Mouse (Mus musculus) kidney, embryonic 15.5 days (tissue): ENCODE data around the gene Gm20219. TPM values are rescaled to one million over a fixed set of nuclear protein-coding genes. Genes with fewer than 3 reads are reported as not detected.
"Not testable (repeated sequence)": the region's sequence is repeated elsewhere in the genome, so short reads cannot be mapped to it uniquely, and the experiment has no call there.

Experiments used
- ATAC-seq: fragments of 200-750 bp; cut with Nextera tagmentation; replicated peaks from 2 replicates; pipeline ENCODE4 v1.8.0; 2017; ENCODE audit warnings: moderate TSS enrichment; ENCODE audit not compliant: low FRiP score
- H3K27ac ChIP-seq: fragments of 300-500 bp; sonication (generic); 2 replicates; pipeline ENCODE4 v1.5.1; 2015; ENCODE audit warnings: mild to moderate bottlenecking, inconsistent platforms
- H3K27me3 ChIP-seq: fragments of 300-500 bp; sonication (generic); 2 replicates; pipeline ENCODE4 v1.6.1; 2015; ENCODE audit warnings: inconsistent platforms
- H3K36me3 ChIP-seq: fragments of 300-500 bp; sonication (generic); 2 replicates; pipeline ENCODE4 v1.6.1; 2015; ENCODE audit warnings: inconsistent platforms
- H3K4me1 ChIP-seq: fragments of 300-500 bp; sonication (generic); 2 replicates; pipeline ENCODE4 v1.6.1; 2015; ENCODE audit warnings: inconsistent platforms
- H3K4me2 ChIP-seq: fragments of 300-500 bp; sonication (generic); 2 replicates; pipeline ENCODE4 v1.6.1; 2015; ENCODE audit warnings: moderate library complexity, mild to moderate bottlenecking, inconsistent platforms
- H3K4me3 ChIP-seq: fragments of 300-500 bp; sonication (generic); replicated peaks from 2 replicates; pipeline ENCODE4 v1.5.1; 2015; ENCODE audit warnings: mild to moderate bottlenecking, inconsistent platforms
- H3K9ac ChIP-seq: fragments of 300-500 bp; sonication (generic); 2 replicates; pipeline ENCODE4 v1.6.1; 2015; ENCODE audit warnings: mild to moderate bottlenecking, inconsistent platforms
- H3K9me3 ChIP-seq: fragments of 300-500 bp; sonication (generic); replicated peaks from 2 replicates; pipeline ENCODE4 v1.6.1; 2016; ENCODE audit warnings: inconsistent platforms
- WGBS: fragments of 180-500 bp; shearing (Covaris S2); methylation state at CpG from one replicate; pipeline ENCODE4 v1.1.7; 2015; ENCODE audit warnings: mixed read lengths; 5-methylcytosine and 5-hydroxymethylcytosine counted together
- polyA plus RNA-seq: library from polyadenylated mRNA; unstranded; fragments of >200 nt; fragmentation: Nextera tagmentation; extraction: Ambion mirVana; gene quantifications from 2 replicates; pipeline ENCODE4 v1.2.1, GENCODE M21; 2015

Gm20219 gene
- polyA plus RNA-seq, 1 experiment from 2014 or later = 1.2 TPM

DNA sequence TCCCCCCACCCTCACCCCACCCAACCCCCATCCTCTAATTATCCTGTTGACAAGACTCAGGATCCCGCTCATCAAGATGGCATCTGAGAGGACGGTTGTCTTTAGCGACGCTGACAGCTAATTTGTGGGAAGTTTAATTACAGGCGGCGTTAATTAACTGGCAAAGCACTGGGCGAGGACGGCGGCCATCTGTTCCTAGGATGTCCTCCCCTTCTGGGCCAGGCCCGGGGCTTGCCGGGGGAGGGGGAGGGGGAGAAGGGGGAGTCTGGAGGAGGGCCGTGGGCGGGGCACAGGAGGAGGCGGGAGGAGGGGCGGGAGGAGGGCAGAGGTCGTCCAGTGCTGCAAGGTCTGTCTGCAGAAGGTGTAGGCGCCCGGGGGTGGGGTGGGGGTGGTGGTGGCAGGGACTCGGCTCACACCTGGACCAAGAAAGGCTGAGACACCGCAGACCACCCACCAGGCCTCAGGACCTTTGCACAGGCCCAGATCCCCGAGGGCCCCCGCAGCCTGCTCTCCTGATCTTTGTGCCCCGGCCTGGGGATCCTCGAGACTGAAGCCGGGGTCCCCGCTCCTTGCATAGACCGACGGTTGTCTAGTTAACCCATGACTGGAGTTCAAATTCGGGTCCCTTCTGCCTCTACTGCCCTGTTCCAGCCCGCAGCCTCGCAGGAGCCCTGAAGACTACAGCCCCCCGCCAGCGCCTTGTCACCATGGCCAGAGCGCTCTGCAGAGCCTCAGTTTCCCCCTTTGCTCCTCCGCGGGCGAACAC, 44.3 kb downstream of the Gm20219 start:
- 7% methylated on average over 32 of the region's 37 CpGs for WGBS
- H3K4me3 ChIP-seq = peak overlapping the region; percentile 15; the same call in 1 of the 2 replicates

DNA sequence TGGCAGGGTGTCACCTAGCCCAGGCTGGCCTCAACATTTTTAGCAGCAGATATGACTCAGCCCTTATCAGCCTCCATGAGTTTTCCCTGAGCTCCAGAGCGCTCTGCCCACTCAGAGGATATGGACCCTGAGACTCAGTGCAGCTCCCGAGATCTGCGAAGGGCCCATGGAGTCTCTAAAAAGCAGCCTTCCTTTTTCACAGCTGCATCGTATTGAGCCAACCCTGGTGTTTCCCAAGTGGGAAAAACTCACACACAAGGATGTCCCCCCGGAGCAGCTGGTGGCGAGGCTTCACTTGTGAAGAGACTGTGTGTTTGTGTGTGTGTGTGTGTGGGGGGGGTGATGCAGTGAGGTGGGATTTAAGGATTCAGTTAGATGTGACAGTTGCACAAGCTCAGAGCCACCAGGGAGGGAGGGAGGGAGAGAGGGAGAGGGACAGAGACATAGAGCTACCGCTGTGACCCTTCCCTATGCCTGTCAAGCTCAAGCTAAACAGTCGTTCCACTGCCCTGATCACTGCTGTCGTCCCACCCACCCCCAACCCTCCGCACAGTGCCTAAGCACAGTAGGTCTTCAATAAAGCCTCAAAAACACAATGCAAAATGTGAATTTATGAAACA, 45.1 kb downstream of the Gm20219 start:
- Histone ChIP-seq H3K4me2 (peak overlapping the region; percentile 40), H3K4me1 (peaks cover 42% of the 10 kb centered on the region), H3K27ac (no peak overlapping the region), H3K36me3 (no peaks in the 10 kb centered on the region), H3K9ac (no peak overlapping the region), H3K4me3 (peak overlapping the region; percentile 15; the same call in 1 of the 2 replicates), H3K9me3 (no peaks in the 10 kb centered on the region), H3K27me3 (peaks cover 50% of the 10 kb centered on the region)
- WGBS = 40% methylated on average over 10 of the region's 10 CpGs
- ATAC-seq = no peak

More for the DNA sequence above, 44.3 kb downstream of the Gm20219 start:
- ATAC-seq = peak; percentile 22; the same call in 1 of the 2 replicates
- Histone ChIP-seq H3K27ac (no peak overlapping the region), H3K27me3 (peaks cover 58% of the 10 kb centered on the region), H3K4me2 (peak overlapping the region; percentile 40), H3K36me3 (no peaks in the 10 kb centered on the region), H3K4me1 (peaks cover 44% of the 10 kb centered on the region), H3K9ac (no peak overlapping the region), H3K9me3 (no peaks in the 10 kb centered on the region)

DNA sequence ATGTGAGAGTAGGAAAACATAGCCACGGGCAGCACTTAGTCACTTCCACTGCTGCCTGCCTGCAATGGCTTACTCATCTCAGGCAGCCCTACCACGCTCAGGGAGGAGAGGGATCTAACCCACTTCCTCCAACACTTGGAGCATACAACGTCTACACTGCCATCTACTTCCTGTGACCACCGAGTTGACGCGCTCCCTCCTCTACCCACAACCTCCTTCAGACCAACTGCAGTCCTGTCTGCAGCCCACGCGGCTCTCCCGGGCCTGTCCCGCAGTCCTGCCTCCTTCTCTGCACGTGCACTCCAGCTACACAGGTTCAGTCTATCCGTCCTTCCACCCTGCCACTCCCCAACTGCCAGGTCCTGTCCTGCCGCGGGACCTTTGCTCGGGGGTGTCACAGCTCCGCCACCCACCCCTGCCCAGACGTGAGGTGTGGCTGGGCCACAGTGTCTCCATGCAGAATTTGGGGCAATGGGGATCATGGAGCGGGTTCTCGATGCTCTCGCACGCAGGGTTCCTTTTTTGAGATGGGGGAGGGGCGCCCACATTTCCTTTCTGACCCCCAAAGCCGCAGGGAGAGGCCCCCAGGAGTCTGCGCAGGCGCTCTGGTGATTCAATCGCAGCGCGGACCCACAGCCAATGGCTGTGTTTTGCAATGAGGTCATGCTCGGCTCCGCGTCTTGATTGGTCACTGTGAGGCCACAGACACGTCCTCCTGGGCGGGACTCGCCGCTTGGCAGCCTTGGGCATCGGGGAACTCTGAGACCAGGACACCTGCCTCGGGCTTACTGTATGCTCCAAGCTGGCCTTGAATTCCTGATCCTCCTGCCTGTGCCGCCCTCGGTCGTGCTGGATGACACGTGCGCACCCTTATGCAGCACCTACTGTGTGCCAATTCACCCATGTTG, 46.8 kb downstream of the Gm20219 start:
- peak; percentile 94 for ATAC-seq
- Histone ChIP-seq H3K9ac (peak overlapping the region; percentile 87), H3K36me3 (no peaks in the 10 kb centered on the region), H3K27ac (peak overlapping the region; percentile 92), H3K4me3 (peak overlapping the region; percentile 67), H3K4me1 (peaks cover 42% of the 10 kb centered on the region), H3K9me3 (peaks cover 4% of the 10 kb centered on the region; the same call in 1 of the 2 replicates), H3K27me3 (peaks cover 36% of the 10 kb centered on the region), H3K4me2 (peak overlapping the region; percentile 98)
- WGBS = under 1% methylated on average over 42 of the region's 42 CpGs

DNA sequence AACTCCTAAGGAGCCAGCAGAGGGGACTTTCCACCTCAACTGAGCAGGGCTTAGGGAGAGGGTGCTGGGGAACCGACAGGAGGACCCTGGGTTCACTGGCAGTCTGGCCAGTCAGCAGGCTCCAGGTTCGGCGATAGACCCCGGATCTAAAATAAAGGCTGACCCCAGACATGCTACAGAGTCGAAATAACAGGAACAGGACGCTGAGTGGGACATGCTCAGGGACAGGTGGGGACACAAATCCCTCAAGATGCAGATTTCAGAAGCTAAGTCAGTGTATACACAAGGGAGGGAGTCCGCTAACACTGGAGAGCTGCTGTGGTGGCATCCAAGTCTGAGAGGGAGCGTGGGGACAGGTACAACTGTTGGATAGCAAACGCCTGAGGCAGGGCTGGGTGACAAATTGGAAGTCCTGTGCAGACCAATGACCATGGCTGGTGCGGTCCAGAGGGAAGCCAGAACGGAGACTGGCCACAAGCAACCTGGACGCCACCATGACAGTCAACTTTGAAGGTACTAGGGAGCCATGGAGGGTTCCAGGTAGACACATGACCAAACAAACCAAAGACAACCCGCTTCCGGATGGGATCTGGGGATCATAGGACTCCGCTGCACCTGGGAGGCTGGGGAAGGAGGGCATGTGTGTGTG, 47.6 kb downstream of the Gm20219 start:
- Histone ChIP-seq H3K27me3 (peaks cover 27% of the 10 kb centered on the region), H3K9me3 (peaks cover 6% of the 10 kb centered on the region; the same call in 1 of the 2 replicates), H3K4me2 (peak overlapping the region; percentile 98), H3K27ac (peak overlapping the region; percentile 92), H3K9ac (0 out of 2 replicates have a peak overlapping the region, but pooled peaks have one; percentile 87), H3K36me3 (no peaks in the 10 kb centered on the region), H3K4me1 (peaks cover 39% of the 10 kb centered on the region), H3K4me3 (peak overlapping the region; percentile 67)
- WGBS = 56% methylated on average over 15 of the region's 15 CpGs
- no peak for ATAC-seq

DNA sequence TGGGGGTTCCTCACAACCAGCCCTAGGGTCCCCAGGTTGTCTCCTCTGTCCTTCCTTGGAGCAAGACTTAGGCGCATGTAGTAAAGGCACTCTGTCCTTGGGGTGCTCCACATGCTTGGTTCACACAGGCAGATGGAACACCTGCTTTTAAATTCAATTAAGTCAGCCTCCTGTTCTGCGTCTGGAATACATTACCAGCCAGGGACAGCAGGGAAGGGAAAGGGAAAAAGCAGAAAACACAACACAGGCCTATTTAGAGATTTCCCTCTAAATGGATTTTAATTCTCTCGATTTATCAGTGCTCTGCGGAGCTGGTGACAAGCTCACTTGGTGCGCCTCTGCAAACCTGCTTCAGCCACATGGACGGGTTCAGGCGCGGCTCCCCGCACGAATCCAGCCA, 48.8 kb downstream of the Gm20219 start:
- peaks cover 28% of the 10 kb centered on the region for H3K4me1 ChIP-seq
- no peak overlapping the region for H3K4me2 ChIP-seq
- WGBS = 86% methylated on average over 10 of the region's 10 CpGs
- no peaks in the 10 kb centered on the region for H3K36me3 ChIP-seq
- peaks cover 6% of the 10 kb centered on the region; the same call in 1 of the 2 replicates for H3K9me3 ChIP-seq
- peaks cover 16% of the 10 kb centered on the region for H3K27me3 ChIP-seq
- no peak overlapping the region for H3K9ac ChIP-seq
- no peak overlapping the region for H3K4me3 ChIP-seq
- H3K27ac ChIP-seq = no peak overlapping the region
- ATAC-seq = no peak

DNA sequence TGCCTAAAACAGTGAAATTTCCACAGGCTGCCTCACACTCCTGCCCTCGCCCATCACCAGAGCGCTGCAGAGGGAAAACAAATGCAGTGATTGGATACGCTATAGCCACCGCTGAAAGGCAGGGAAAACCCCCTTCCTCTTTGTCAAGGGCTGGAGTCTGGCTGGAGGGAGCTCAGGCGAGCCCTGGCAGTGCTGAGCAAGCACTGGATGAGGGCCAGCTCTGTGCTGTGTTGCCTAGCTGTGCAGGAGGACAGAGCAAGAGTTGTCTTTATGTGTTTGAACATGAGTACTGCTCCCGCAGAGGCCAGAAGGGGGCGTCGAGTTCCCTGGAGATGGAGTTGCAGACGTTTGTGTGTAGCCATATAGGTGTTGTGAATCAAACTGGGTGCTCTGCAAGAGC, 51.7 kb downstream of the Gm20219 start:
- no peaks in the 10 kb centered on the region for H3K36me3 ChIP-seq
- H3K9ac ChIP-seq = no peak overlapping the region
- H3K4me2 ChIP-seq = no peak overlapping the region
- WGBS = 39% methylated on average over 9 of the region's 9 CpGs
- peaks cover 6% of the 10 kb centered on the region for H3K9me3 ChIP-seq
- H3K4me1 ChIP-seq = peaks cover 7% of the 10 kb centered on the region
- no peak overlapping the region for H3K4me3 ChIP-seq
- no peak for ATAC-seq
- no peaks in the 10 kb centered on the region for H3K27me3 ChIP-seq
- H3K27ac ChIP-seq = no peak overlapping the region

DNA sequence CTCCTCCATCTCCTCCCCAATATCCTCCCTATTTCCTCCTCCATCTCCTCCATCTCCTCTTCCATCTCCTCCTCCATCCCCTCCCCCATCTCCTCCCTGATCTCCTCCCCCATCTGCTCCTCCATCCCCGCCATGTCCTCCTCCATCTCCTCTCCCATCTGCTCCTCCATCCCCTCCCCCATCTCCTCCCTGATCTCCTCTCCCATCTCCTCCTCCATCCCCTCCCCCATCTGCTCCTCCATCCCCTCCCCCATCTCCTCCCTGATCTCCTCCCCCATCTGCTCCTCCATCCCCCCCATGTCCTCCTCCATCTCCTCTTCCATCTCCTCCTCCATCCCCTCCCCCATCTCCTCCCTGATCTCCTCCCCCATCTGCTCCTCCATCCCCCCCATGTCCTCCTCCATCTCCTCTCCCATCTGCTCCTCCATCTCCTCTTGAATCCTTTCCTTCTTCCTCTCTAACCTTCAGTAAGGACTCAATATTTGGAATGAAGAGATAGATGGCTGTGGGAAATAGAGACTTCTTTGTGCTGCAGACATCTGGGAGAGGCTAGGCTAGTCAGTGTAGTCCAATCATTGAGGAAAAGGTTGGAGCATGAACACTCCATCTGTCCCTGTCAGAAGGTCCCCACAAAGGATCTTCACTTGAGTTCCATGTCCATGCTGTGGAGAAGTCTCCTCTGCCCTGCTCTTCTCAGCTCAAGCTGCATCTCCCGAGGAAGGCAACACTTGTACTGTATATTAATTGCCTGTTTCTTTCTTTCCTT, 52.4 kb downstream of the Gm20219 start:
- not testable (repeated sequence) for H3K27me3 ChIP-seq, ATAC-seq, H3K4me2 ChIP-seq, H3K4me3 ChIP-seq, H3K4me1 ChIP-seq, H3K27ac ChIP-seq, H3K36me3 ChIP-seq, H3K9ac ChIP-seq
- WGBS = 62% methylated on average over 2 of the region's 2 CpGs
- peaks cover 10% of the 10 kb centered on the region for H3K9me3 ChIP-seq

Other genes starting within 250 kb of the Gm20219 start
- 32.3 and 34.3 TPM in 2 replicates for gene Kdm4b, start 228.3 kb downstream of the Gm20219 start, polyA plus RNA-seq
- 81.5 and 95.6 TPM in 2 replicates for gene Ptprs, start 77.9 kb downstream of the Gm20219 start, polyA plus RNA-seq
- not detected in 2 replicates for gene Znrf4, start 42.0 kb downstream of the Gm20219 start, polyA plus RNA-seq
- 89.5 and 92.4 TPM in 2 replicates for gene Safb2, start 30.2 kb upstream of the Gm20219 start, polyA plus RNA-seq
- gene Safb, start 30.4 kb upstream of the Gm20219 start, polyA plus RNA-seq = 109 and 125 TPM in 2 replicates
- 239 and 249 TPM in 2 replicates for gene 2410015M20Rik, start 55.4 kb upstream of the Gm20219 start, polyA plus RNA-seq
- 1,888 and 2,013 TPM in 2 replicates for gene Rpl36, start 59.0 kb upstream of the Gm20219 start, polyA plus RNA-seq
- gene Lonp1, start 72.5 kb upstream of the Gm20219 start, polyA plus RNA-seq = 59.7 and 63.8 TPM in 2 replicates
- 0.59 and 0.93 TPM in 2 replicates for gene Catsperd, start 73.8 kb upstream of the Gm20219 start, polyA plus RNA-seq
- 87.9 and 99.2 TPM in 2 replicates for gene Ranbp3, start 118.9 kb upstream of the Gm20219 start, polyA plus RNA-seq
- 470 and 471 TPM in 2 replicates for gene Ndufa11, start 163.4 kb upstream of the Gm20219 start, polyA plus RNA-seq
- gene Vmac, start 163.6 kb upstream of the Gm20219 start, polyA plus RNA-seq = 15.6 and 19.5 TPM in 2 replicates
- 6.5 and 7.1 TPM in 2 replicates for gene Nrtn, start 203.1 kb upstream of the Gm20219 start, polyA plus RNA-seq
- 46.5 and 54.6 TPM in 2 replicates for gene Dus3l, start 210.4 kb upstream of the Gm20219 start, polyA plus RNA-seq
- gene Prr22, start 215.9 kb upstream of the Gm20219 start, polyA plus RNA-seq = 1.7 and 1.8 TPM in 2 replicates